Mouse (Mus musculus) adrenal gland, postnatal 4 days (tissue): ENCODE measurements at regions not wholly inside any gene's neighbourhood (a gene's known extent, or its start where the extent isn't known, plus 50 kb on each side); places are given as distances from the start of the nearest gene placed in this dataset. TPM values are rescaled to one million over a fixed set of nuclear protein-coding genes. Genes with fewer than 3 reads are reported as not detected.

Source experiments
- DNase-seq, 2 experiments: peaks; one replicate each; pipeline ENCODE4 v3.0.0; 2021 to 2022; ENCODE audit warnings: low spot score in 2 of 2, mixed read lengths in 2 of 2
- microRNA-seq: library from miRNA; unstranded; fragments of <30 nt; microRNA quantifications from one replicate; pipeline ENCODE4 v1.2.0, GENCODE M21; 2021

DNA sequence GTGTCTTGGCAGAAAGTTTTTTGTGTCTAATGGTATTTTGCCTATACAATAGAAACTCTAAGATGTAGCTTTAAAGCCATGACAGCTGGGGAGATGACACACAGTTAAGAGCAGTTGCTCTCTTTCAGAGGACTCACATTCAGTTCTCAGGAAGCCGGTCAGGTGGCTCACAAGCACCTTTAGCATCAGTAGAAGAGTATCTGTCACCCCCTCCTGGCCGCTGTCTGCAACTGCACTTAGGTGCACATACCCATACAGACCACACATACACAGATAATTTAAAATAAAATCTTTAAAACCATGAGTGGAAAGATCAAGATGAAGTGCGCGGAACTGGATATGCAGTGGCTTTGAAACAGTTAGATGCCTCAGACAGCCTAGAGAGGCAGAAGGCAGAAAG is 178.3 kb upstream of the Chrm3 start:
- DNase-seq = no peak

- no peak for DNase-seq
Measured at GRCm38 (mm10) chr13:10527251-10527650, 166.6 kb upstream of the Chrm3 start.

- DNase-seq = no peak
Measured at GRCm38 (mm10) chr13:10526470-10527207, 166.0 kb upstream of the Chrm3 start.

DNA sequence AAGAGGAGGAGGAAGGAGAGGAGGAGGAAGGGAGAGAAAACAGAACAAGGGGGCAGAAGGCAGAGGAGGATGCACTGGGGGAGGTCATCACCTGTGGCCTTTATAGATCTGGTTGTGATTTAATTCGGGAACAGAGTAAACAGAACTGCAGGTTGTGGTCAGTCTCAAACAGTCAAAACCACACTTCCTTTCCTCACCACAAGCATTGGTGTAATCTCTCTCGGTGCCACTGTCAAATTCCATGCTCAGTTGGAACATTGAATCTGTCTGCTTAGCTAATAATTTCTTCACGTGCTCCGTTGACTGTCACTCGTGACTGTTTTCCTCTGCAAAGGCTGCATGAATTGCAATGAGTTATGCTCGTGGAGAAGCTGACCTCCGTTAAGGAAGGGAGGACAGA is 143.6 kb upstream of the Chrm3 start:
- no peak for DNase-seq

- no peak for DNase-seq
Measured at GRCm38 (mm10) chr13:10455323-10455722, 94.7 kb upstream of the Chrm3 start.

GRCm38 (mm10) chr13:10454667-10455066 is 94.0 kb upstream of the Chrm3 start:
- no peak for DNase-seq

GRCm38 (mm10) chr13:10451057-10451456 is 90.4 kb upstream of the Chrm3 start:
- no peak for DNase-seq

GRCm38 (mm10) chr13:10449502-10449901 is 88.9 kb upstream of the Chrm3 start:
- DNase-seq = no peak

GRCm38 (mm10) chr13:10447806-10448205 is 87.2 kb upstream of the Chrm3 start:
- no peak for DNase-seq

DNA sequence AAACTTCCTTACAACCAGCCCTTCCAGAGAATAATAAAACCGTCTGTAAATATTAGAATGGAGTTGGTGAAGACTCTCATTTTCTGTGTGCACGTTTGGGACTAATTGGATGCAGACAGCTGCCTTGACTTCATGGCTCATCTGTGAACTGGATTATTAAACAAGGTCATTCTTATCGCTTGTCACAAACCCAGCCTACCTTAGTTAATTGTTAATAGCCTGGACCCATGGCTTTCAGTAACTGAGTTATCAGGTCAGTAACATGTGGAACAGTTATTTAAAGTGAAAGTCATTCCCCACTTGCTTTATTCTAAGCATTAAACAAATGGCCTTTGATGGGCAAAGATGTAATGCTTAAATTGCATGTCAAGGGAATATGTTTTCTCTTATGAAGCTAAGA is 85.0 kb upstream of the Chrm3 start:
- DNase-seq = no peak

Small RNA genes lying in the stretch of these regions (microRNA-seq; reads per million reads assigned to microRNA genes)
- not detected for gene Gm23415
